Mouse (Mus musculus): ENCODE measurements around the gene Rpl29.

Rpl29 gene

GRCm38 (mm10) chr9:106417841-106418625 lies 11.2 kb upstream of the Rpl29 start:
- peak; percentile 80 to 81 for DNase-seq (ENCODE audit: low spot score in 2 of 2)

GRCm38 (mm10) chr9:106420608-106421007 lies 8.6 kb upstream of the Rpl29 start:
- no peak for DNase-seq (ENCODE audit: low spot score in 2 of 2)

GRCm38 (mm10) chr9:106421033-106421864 lies 8.0 kb upstream of the Rpl29 start:
- DNase-seq (ENCODE audit: low spot score in 2 of 2): no peak

- DNase-seq (ENCODE audit: low spot score in 2 of 2): peak; percentile 77 to 88
These were observed 7.4 kb upstream of the Rpl29 start for GRCm38 (mm10) chr9:106421865-106422160.

- peak in 1 of 2 experiments; percentile 47 for DNase-seq (ENCODE audit: low spot score in 2 of 2)
These were observed 484 bp upstream of the Rpl29 start for GRCm38 (mm10) chr9:106428719-106429220.

- no peak for DNase-seq (ENCODE audit: low spot score in 2 of 2)
These were observed 686 bp downstream of the Rpl29 start for GRCm38 (mm10) chr9:106430015-106430264.

- DNase-seq (ENCODE audit: low spot score in 2 of 2): no peak
These were observed 4.1 kb downstream of the Rpl29 start for GRCm38 (mm10) chr9:106433389-106433788.

GRCm38 (mm10) chr9:106436566-106436965 lies 7.3 kb downstream of the Rpl29 start:
- no peak for DNase-seq (ENCODE audit: low spot score in 2 of 2)

- no peak for DNase-seq (ENCODE audit: low spot score in 2 of 2)
These were observed 13.4 kb downstream of the Rpl29 start for GRCm38 (mm10) chr9:106442680-106443079.

- DNase-seq (ENCODE audit: low spot score in 2 of 2): no peak
These were observed 15.6 kb downstream of the Rpl29 start for GRCm38 (mm10) chr9:106444836-106445235.

- peak; percentile 95 to 96 for DNase-seq (ENCODE audit: low spot score in 2 of 2)
These were observed 18.1 kb downstream of the Rpl29 start, which contains the start of the genes Abhd14b and Abhd14a for GRCm38 (mm10) chr9:106447348-106447747. Gene Abhd14b, plus strand, starts transcription at chr9:106447459. Gene Abhd14a, minus strand, starts transcription at chr9:106447678.

- DNase-seq (ENCODE audit: low spot score in 2 of 2): no peak
These were observed 18.7 kb downstream of the Rpl29 start for GRCm38 (mm10) chr9:106447951-106448350.

- DNase-seq (ENCODE audit: low spot score in 2 of 2): peak; percentile 84 to 85
These were observed 19.3 kb downstream of the Rpl29 start for GRCm38 (mm10) chr9:106448498-106449031.

- DNase-seq (ENCODE audit: low spot score in 2 of 2): no peak
These were observed 20.7 kb downstream of the Rpl29 start for GRCm38 (mm10) chr9:106449947-106450346.

GRCm38 (mm10) chr9:106450661-106451060 lies 21.4 kb downstream of the Rpl29 start:
- DNase-seq (ENCODE audit: low spot score in 2 of 2): no peak

- DNase-seq (ENCODE audit: low spot score in 2 of 2): no peak
These were observed 22.0 kb downstream of the Rpl29 start for GRCm38 (mm10) chr9:106451298-106451697.

- no peak for DNase-seq (ENCODE audit: low spot score in 2 of 2)
These were observed 22.6 kb downstream of the Rpl29 start for GRCm38 (mm10) chr9:106451899-106452298.

- DNase-seq (ENCODE audit: low spot score in 2 of 2): no peak
These were observed 23.1 kb downstream of the Rpl29 start for GRCm38 (mm10) chr9:106452351-106452750.

GRCm38 (mm10) chr9:106452821-106453220 lies 23.6 kb downstream of the Rpl29 start:
- DNase-seq (ENCODE audit: low spot score in 2 of 2): no peak

- peak in 1 of 2 experiments; percentile 65 for DNase-seq (ENCODE audit: low spot score in 2 of 2)
These were observed 24.2 kb downstream of the Rpl29 start, which contains the start of gene Pcbp4 for GRCm38 (mm10) chr9:106453271-106454070. Gene Pcbp4, plus strand, starts transcription at chr9:106453291.

GRCm38 (mm10) chr9:106454071-106454761 lies 25.0 kb downstream of the Rpl29 start:
- no peak for DNase-seq (ENCODE audit: low spot score in 2 of 2)

Data from heart, adult 9 months (tissue).